Mouse (Mus musculus): ENCODE data around the gene Hcn2.
A peak's percentile ranks its signal among the peaks of the same experiment; 100 is the strongest.

Gene Hcn2

GRCm38 (mm10) chr10:79774486-79775279, 58.2 kb downstream of the Hcn2 start:
- no peak for DNase-seq (ENCODE audit: low spot score)

GRCm38 (mm10) chr10:79777103-79777531, 60.7 kb downstream of the Hcn2 start, which contains the start of gene Fstl3:
TSS of gene Fstl3 (plus strand) at chr10:79777272.
- peak; percentile 49 for DNase-seq (ENCODE audit: low spot score)

- DNase-seq (ENCODE audit: low spot score), result peak; percentile 65
Measured at GRCm38 (mm10) chr10:79778006-79778405, 61.6 kb downstream of the Hcn2 start.

- DNase-seq (ENCODE audit: low spot score), result no peak
Measured at GRCm38 (mm10) chr10:79779193-79779592, 62.8 kb downstream of the Hcn2 start.

GRCm38 (mm10) chr10:79779784-79780663, 63.6 kb downstream of the Hcn2 start:
- DNase-seq (ENCODE audit: low spot score), result peak; percentile 99

GRCm38 (mm10) chr10:79780664-79781015, 64.2 kb downstream of the Hcn2 start:
- DNase-seq (ENCODE audit: low spot score), result no peak

GRCm38 (mm10) chr10:79781139-79781538, 64.7 kb downstream of the Hcn2 start:
- no peak for DNase-seq (ENCODE audit: low spot score)

GRCm38 (mm10) chr10:79781956-79782355, 65.5 kb downstream of the Hcn2 start:
- no peak for DNase-seq (ENCODE audit: low spot score)

GRCm38 (mm10) chr10:79783050-79783449, 66.6 kb downstream of the Hcn2 start:
- DNase-seq (ENCODE audit: low spot score), result no peak

- peak; percentile 47 for DNase-seq (ENCODE audit: low spot score)
Measured at GRCm38 (mm10) chr10:79783920-79784800, 67.7 kb downstream of the Hcn2 start.

Measured in urinary bladder, postnatal 14 days (tissue).